Mouse (Mus musculus): Measurements from ENCODE around the gene Zfp322a.

The Zfp322a gene

DNA sequence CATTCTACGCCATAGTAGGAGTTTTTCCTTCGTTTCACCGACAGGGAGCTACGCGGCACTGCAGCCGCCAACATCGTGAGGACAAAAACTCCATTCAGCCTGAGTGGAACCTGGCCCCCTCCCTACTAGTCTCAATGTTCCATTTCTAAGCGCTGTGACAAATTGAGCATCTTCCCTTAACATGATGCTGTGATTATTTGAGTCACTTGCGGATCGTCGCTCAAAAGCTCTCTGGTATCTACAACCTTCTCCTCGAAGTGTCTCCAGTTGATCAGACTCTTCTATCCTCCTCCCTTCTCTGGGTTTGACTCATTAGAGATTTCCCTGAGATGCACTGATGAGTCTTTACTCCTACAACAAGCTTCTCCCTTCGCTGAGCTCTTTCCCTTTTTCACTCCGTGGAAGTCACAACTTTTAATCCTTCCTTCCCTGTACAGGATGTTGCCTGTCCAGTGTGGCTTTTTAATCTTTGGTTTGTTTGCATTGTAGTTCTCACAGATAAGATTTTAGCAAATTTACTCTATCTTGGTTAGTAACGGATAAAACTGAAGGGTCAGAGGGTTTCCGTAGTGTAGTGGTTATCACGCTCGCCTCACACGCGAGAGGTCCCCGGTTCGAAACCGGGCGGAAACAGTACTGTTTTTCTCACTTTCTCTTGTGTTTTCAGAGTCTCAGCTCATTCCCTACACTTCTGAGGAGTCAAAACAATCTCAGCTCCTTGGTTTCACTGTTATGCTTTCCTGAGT, 61.8 kb downstream of the Zfp322a start:
- TF ChIP-seq POU5F1 (IDR thresholded peaks at IDR 0.05; ENCODE audit: borderline replicate concordance, low read length) = no peak
- TF ChIP-seq NANOG (IDR thresholded peaks at IDR 0.05; ENCODE audit: borderline replicate concordance, low read length) = no peak
- TF ChIP-seq CTCF (conservative IDR thresholded peaks at IDR 0.05; ENCODE audit: low read length) = no peak
- Histone ChIP-seq H3K9me3 (ENCODE audit: low read length) (no peaks in the 10 kb centered on the region), H3K27me3 (ENCODE audit: insufficient read depth, low read length) (peaks cover 35% of the 10 kb centered on the region), H3K4me3 (replicated peaks; ENCODE audit: low read length) (peak overlapping the region; percentile 83), H3K4me1 (replicated peaks; ENCODE audit: low read depth, low read length) (peaks cover 38% of the 10 kb centered on the region), H3K36me3 (ENCODE audit: insufficient read depth, low read length) (no peaks in the 10 kb centered on the region)

DNA sequence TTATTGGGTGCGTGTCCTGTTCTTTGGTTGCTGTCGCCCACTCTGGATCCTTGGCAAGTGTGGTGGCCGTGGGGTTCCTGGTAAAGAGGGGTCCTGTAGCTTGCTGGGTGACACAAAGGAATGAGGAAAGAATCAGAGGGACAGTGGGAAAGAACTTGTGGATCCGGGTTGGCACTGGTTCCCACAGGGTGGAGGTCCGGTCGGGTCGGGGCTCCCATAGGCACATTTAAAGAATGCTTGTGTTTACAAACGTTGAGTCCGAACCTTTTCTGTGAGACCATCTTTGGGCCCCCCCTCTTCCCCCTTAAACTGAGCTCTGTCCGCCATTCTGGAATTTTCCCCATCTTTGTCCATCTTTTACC, 62.3 kb downstream of the Zfp322a start:
- H3K4me1 ChIP-seq (replicated peaks; ENCODE audit: low read depth, low read length) = peaks cover 41% of the 10 kb centered on the region

More for the DNA sequence above, 62.3 kb downstream of the Zfp322a start:
- Histone ChIP-seq H3K4me3 (replicated peaks; ENCODE audit: low read length) (peak overlapping the region; percentile 83), H3K36me3 (ENCODE audit: insufficient read depth, low read length) (no peaks in the 10 kb centered on the region), H3K9me3 (ENCODE audit: low read length) (no peaks in the 10 kb centered on the region), H3K27me3 (ENCODE audit: insufficient read depth, low read length) (peaks cover 30% of the 10 kb centered on the region)
- TF ChIP-seq NANOG (IDR thresholded peaks at IDR 0.05; ENCODE audit: borderline replicate concordance, low read length) (no peak), CTCF (conservative IDR thresholded peaks at IDR 0.05; ENCODE audit: low read length) (no peak), POU5F1 (IDR thresholded peaks at IDR 0.05; ENCODE audit: borderline replicate concordance, low read length) (no peak)

All from E14TG2a.4 (cell line).